Comparison of ENCODE assay signal across 8 mouse cellular contexts in the genomic region with DNA sequence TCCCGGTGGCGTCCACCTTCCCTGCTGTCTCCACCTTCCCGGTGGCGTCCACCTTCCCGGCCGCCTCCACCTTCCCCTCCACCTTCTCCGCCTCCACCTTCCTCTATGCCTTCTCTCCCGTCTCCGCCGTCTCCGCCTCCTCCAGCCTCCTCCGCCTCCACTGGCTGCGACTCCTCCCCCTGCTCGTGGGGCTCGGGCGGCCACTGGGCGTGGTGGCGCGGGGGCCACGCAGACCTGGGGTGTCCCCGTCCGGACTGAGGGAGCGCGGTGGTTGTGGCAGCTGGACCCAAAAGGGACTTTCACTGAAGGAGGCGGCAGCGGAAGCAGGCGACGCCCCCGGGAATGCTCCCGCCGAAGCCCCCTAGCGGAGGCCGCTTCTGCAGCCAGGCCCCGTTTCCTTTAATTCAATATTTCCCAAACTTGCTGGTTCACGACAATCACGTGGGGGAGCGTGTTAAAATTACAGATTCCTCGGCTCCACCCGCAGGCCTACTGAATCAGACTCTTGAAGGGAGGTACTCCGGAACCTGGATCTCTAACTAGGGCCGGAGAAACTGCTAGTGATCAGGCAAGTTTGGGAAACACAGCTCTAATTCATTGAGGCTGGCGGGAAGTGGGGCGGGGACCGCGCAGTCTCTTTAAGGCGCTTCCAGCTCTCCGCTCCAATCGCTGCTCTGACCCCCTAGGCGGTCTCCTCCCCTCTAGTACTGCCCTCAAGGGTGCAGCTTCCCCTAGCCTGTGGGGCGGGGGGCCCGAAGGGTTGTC. TPM values are rescaled to one million over a fixed set of nuclear protein-coding genes. Genes with fewer than 3 reads are reported as not detected.
DNase-seq lines count a peak whose midpoint lies in the region; ATAC-seq and TF ChIP-seq lines count a peak whose summit lies in the region.

A gene (minus strand): TSS at position 115 of the 765 bp plus-strand sequence.

- CTCF ChIA-PET in Patski (lab: Charles Lee) = interaction anchor here (1.3 to 2.2 kb wide), 2 partner anchors 10 to 46 kb away, joined by 3 to 6 read pairs; no protein-coding TSS in a partner anchor

- in situ Hi-C loops in Patski (cut with MboI; ENCODE audit: low pct_unique_long_range_greater_than_20kb) = no loop called here

- H3K4me1 ChIP-seq in hindbrain, embryonic 14.5 days (replicated peaks; ENCODE audit: control insufficient read depth, insufficient read depth, low read length) = peaks cover 3% of the 10 kb centered on the region; the same call in 1 of the 2 replicates

- H3K9me3 ChIP-seq in hindbrain, embryonic 14.5 days (ENCODE audit: control insufficient read depth, low read length) = no peaks in the 10 kb centered on the region

- H3K36me3 ChIP-seq in hindbrain, embryonic 14.5 days (replicated peaks; ENCODE audit: control insufficient read depth, insufficient read depth) = no peaks in the 10 kb centered on the region

- peak; percentile 84 for ATAC-seq in Patski
- ATAC-seq in hindbrain, embryonic 14.5 days (ENCODE audit: low FRiP score) = peak; percentile 87

- 18% methylated on average over 46 of the region's 51 CpGs for WGBS in hindbrain, embryonic 14.5 days

- peak within 1 kb of the TSS; percentile 72 for H3K9ac ChIP-seq in hindbrain, embryonic 14.5 days

- peak within 1 kb of the TSS; percentile 55 for H3K4me3 ChIP-seq in hindbrain, embryonic 14.5 days (replicated peaks; ENCODE audit: low read length)

- POLR2A ChIA-PET in Patski (lab: Charles Lee) = no interaction called here

- H3K27me3 ChIP-seq in Patski = peaks cover 16% of the 10 kb centered on the region
- H3K27me3 ChIP-seq in hindbrain, embryonic 14.5 days (ENCODE audit: control insufficient read depth, insufficient read depth, low read length) = no peaks in the 10 kb centered on the region

- H3K27ac ChIP-seq in hindbrain, embryonic 14.5 days = peak within 1 kb of the TSS; percentile 76

- peak within 1 kb of the TSS; percentile 72 for H3K4me2 ChIP-seq in hindbrain, embryonic 14.5 days (replicated peaks)

- DNase-seq in Patski (ENCODE audit: low read depth, low spot score) = peak; percentile 7
- DNase-seq in cerebellum, postnatal 14 days = peak; percentile 73 to 78
- peak; percentile 43 to 57 for DNase-seq in frontal cortex, postnatal 14 days (ENCODE audit: low spot score in 2 of 2)
- DNase-seq in hindbrain, embryonic 14.5 days (ENCODE audit: low spot score) = peak; percentile 61
- peak; percentile 46 for DNase-seq in left cerebral cortex, adult 11 months (ENCODE audit: low spot score)
- DNase-seq in lung, postnatal 4 days = peak; percentile 80 to 89
- DNase-seq in retina, postnatal 7 days (ENCODE audit: low read depth, low spot score) = peak; percentile 28
- peak; percentile 63 for DNase-seq in urinary bladder, adult 2 months (ENCODE audit: low spot score)

- TF ChIP-seq CTCF in Patski (IDR thresholded peaks at IDR 0.05) = no peak

RNA-seq across cellular contexts. Expression of the gene that starts here (rescaled TPM):
- 6.1 TPM for polyA plus RNA-seq in Patski (2021)
- 0.95 and 1.0 TPM in 2 replicates for polyA plus RNA-seq in hindbrain, embryonic 14.5 days (2014; fragmentation: Nextera tagmentation; extraction: Ambion mirVana)
- 5.1 and 6.2 TPM in 2 replicates for polyA plus RNA-seq in urinary bladder, adult 2 months (2012; rRNA removed)

Comparison
In these comparisons a context has a peak if more than half of its experiments do, and no peak if none do; other contexts are left out.
1. Peak in every context shown above with its lines: DNase-seq, ATAC-seq, H3K4me3 ChIP-seq and H3K27ac ChIP-seq.
2. DNase-seq: peak in every context shown above with its lines; median percentile 84 in lung, postnatal 4 days; 76 in cerebellum, postnatal 14 days; 63 in urinary bladder, adult 2 months; 61 in hindbrain, embryonic 14.5 days; 50 in frontal cortex, postnatal 14 days; 46 in left cerebral cortex, adult 11 months; 28 in retina, postnatal 7 days; 7 in Patski.